Mouse (Mus musculus) testis, adult 2 months (tissue): Measurements from ENCODE around the gene Gm10643. TPM values are rescaled to one million over a fixed set of nuclear protein-coding genes. Genes with fewer than 3 reads are reported as not detected.

ENCODE experiments used
- H3K27ac ChIP-seq: fragments of 200-500 bp; 2 replicates; pipeline ENCODE4 v1.5.1; 2012; ENCODE audit warnings: low read depth, low read length; ENCODE audit not compliant: control insufficient read depth, insufficient read depth
- H3K27me3 ChIP-seq: fragments of 200-500 bp; 2 replicates; pipeline ENCODE4 v1.6.1; 2012; ENCODE audit warnings: mild to moderate bottlenecking, low read length, moderate library complexity; ENCODE audit not compliant: control insufficient read depth, insufficient read depth
- H3K36me3 ChIP-seq: fragments of 200-500 bp; 2 replicates; pipeline ENCODE4 v1.6.1; 2012; ENCODE audit warnings: mild to moderate bottlenecking, low read length; ENCODE audit not compliant: control insufficient read depth, insufficient read depth
- H3K4me1 ChIP-seq: fragments of 200-500 bp; 2 replicates; pipeline ENCODE4 v1.6.1; 2012; ENCODE audit warnings: low read length; ENCODE audit not compliant: control insufficient read depth, insufficient read depth
- H3K4me3 ChIP-seq: fragments of 200-500 bp; 2 replicates; pipeline ENCODE4 v1.5.1; 2012; ENCODE audit warnings: low read depth, mild to moderate bottlenecking, low read length, moderate library complexity, mixed read lengths; ENCODE audit not compliant: control insufficient read depth
- CTCF ChIP-seq: fragments of 200-500 bp; IDR thresholded peaks from 2 replicates; pipeline ENCODE4 v1.5.1; 2012; ENCODE audit warnings: low read depth, mild to moderate bottlenecking, inconsistent platforms, low read length, moderate library complexity; ENCODE audit not compliant: control insufficient read depth, insufficient read depth, insufficient replicate concordance
- POLR2A ChIP-seq: fragments of 200-500 bp; IDR thresholded peaks from 2 replicates; pipeline ENCODE4 v1.6.1; 2012; ENCODE audit warnings: low read depth, mild to moderate bottlenecking, inconsistent platforms, low read length, moderate library complexity; ENCODE audit not compliant: control insufficient read depth
- polyA plus RNA-seq: library from polyadenylated mRNA; depleted of rRNA; stranded (reverse); fragments of >200 nt; gene quantifications from 2 replicates; pipeline ENCODE4 v1.2.3, GENCODE M21; 2012

Gene Gm10643
- polyA plus RNA-seq, 1 experiment: 6.3 TPM

DNA sequence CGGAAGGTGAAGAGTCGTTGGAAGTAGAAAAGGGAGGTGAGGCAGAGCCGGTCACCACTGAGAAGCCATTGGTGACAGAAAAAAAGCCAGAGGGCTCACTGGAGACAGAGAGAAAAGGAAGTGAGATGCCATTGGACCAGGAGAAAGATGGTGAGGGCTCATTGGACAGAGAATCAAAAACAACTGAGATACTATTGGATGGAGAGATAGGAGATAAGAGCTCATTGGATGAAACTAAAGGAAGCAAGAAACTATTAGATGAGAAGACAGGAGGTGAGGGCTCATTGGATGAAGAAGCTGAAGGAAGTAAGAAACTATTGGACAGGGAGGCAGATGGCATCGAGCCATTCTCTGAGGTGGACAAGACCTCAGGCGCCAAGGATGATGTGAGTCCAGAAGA lies 35.7 kb downstream of the Gm10643 start:
- H3K27me3 ChIP-seq: peaks cover 4% of the 10 kb centered on the region; the same call in 1 of the 2 replicates
- H3K4me3 ChIP-seq: no peak overlapping the region
- H3K4me1 ChIP-seq: peaks cover 14% of the 10 kb centered on the region
- TF ChIP-seq POLR2A (no peak), CTCF (no peak)
- H3K27ac ChIP-seq: no peak overlapping the region
- H3K36me3 ChIP-seq: no peaks in the 10 kb centered on the region

GRCm38 (mm10) chr8:84027449-84027848 lies 37.5 kb downstream of the Gm10643 start:
- H3K27me3 ChIP-seq: peaks cover 4% of the 10 kb centered on the region; the same call in 1 of the 2 replicates
- no peaks in the 10 kb centered on the region for H3K36me3 ChIP-seq
- H3K4me1 ChIP-seq: peaks cover 15% of the 10 kb centered on the region
- no peak for TF ChIP-seq CTCF
- no peak overlapping the region for H3K27ac ChIP-seq
- H3K4me3 ChIP-seq: no peak overlapping the region

DNA sequence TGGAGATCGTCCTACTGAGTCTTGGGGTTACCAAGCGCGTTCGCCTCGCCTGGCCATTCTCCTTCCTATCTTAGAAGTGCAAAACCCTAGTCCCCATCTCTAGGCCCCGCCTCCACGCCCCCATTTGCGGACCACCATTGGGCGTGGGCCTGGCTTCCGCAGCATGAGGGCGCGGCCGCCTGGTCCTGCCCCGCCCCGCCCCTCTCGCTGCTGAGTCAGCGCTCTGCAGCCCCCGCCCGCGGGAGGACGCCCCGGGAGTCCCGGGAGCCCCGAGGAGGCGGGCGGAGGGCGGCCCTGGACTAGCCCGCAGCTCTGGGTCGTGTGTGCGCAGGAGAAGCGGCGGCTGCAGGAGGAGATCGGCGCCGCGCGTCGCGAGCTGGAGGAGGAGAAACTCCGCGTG lies 39.1 kb downstream of the Gm10643 start:
- no peaks in the 10 kb centered on the region for H3K36me3 ChIP-seq
- peak overlapping the region; percentile 54 for H3K4me3 ChIP-seq
- TF ChIP-seq CTCF (no peak), POLR2A (no peak)
- peaks cover 18% of the 10 kb centered on the region for H3K4me1 ChIP-seq
- H3K27me3 ChIP-seq: peaks cover 4% of the 10 kb centered on the region; the same call in 1 of the 2 replicates
- no peak overlapping the region for H3K27ac ChIP-seq

- TF ChIP-seq CTCF (peak; percentile 96), POLR2A (no peak)
- Histone ChIP-seq H3K4me3 (no peak overlapping the region), H3K36me3 (no peaks in the 10 kb centered on the region), H3K4me1 (peaks cover 19% of the 10 kb centered on the region), H3K27me3 (peaks cover 4% of the 10 kb centered on the region; the same call in 1 of the 2 replicates), H3K27ac (no peak overlapping the region)
These were observed 40.8 kb downstream of the Gm10643 start for GRCm38 (mm10) chr8:84024171-84024570.

GRCm38 (mm10) chr8:84023631-84024030 lies 41.3 kb downstream of the Gm10643 start:
- H3K4me1 ChIP-seq: peaks cover 19% of the 10 kb centered on the region
- no peak overlapping the region for H3K27ac ChIP-seq
- no peaks in the 10 kb centered on the region for H3K36me3 ChIP-seq
- no peak overlapping the region for H3K4me3 ChIP-seq
- TF ChIP-seq CTCF: no peak
- TF ChIP-seq POLR2A: no peak
- H3K27me3 ChIP-seq: peaks cover 4% of the 10 kb centered on the region; the same call in 1 of the 2 replicates

GRCm38 (mm10) chr8:84023085-84023484 lies 41.9 kb downstream of the Gm10643 start:
- no peak for TF ChIP-seq CTCF
- H3K4me3 ChIP-seq: no peak overlapping the region
- H3K27ac ChIP-seq: no peak overlapping the region
- no peaks in the 10 kb centered on the region for H3K36me3 ChIP-seq
- H3K27me3 ChIP-seq: peaks cover 4% of the 10 kb centered on the region; the same call in 1 of the 2 replicates
- peaks cover 19% of the 10 kb centered on the region for H3K4me1 ChIP-seq

- Histone ChIP-seq H3K36me3 (no peaks in the 10 kb centered on the region), H3K27ac (no peak overlapping the region), H3K27me3 (peaks cover 4% of the 10 kb centered on the region; the same call in 1 of the 2 replicates), H3K4me1 (peaks cover 15% of the 10 kb centered on the region), H3K4me3 (no peak overlapping the region)
- TF ChIP-seq POLR2A (no peak), CTCF (no peak)
These were observed 43.4 kb downstream of the Gm10643 start for GRCm38 (mm10) chr8:84021569-84021968.

DNA sequence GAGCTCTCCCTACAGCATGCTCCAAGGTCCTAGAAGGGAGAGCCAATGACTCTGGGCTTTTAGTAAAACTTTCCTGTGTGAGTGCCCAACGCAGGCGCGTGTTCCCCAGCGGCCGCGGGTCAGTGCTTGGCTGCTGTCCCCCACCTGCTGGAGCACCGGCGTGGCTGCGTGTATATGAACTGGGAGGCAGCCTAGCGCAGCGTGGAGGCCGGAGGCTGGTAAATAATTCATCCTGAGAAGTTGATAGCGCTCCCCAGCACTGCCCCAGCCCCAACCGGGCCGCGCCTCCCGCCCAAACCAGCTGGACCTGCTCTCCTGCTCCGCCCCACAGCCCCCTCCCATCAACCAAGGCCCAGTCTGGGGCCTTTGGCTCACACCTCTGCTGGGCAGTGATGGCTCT lies 43.8 kb downstream of the Gm10643 start, which contains the start of gene Palm3:
Palm3 (plus strand) TSS at position 376 of the 400 bp plus-strand sequence.
- no peak within 1 kb of the TSS for H3K27ac ChIP-seq
- TF ChIP-seq CTCF (no peak), POLR2A (no peak)
- H3K27me3 ChIP-seq: peaks cover 3% of the 10 kb centered on the region; the same call in 1 of the 2 replicates

More for the DNA sequence above, 43.8 kb downstream of the Gm10643 start, which contains the start of gene Palm3:
- Histone ChIP-seq H3K4me3 (no peak within 1 kb of the TSS), H3K36me3 (no peaks in the 10 kb centered on the region), H3K4me1 (peaks cover 10% of the 10 kb centered on the region)
